Mouse (Mus musculus) liver, embryonic 16.5 days (tissue): ENCODE results near the gene 4930402F06Rik. TPM values are rescaled to one million over a fixed set of nuclear protein-coding genes. Genes with fewer than 3 reads are reported as not detected.

Experiments used
- ATAC-seq: fragments of 200-750 bp; cut with Nextera tagmentation; 2 replicates; pipeline ENCODE4 v1.8.0; 2017; ENCODE audit warnings: low read depth, mild to moderate bottlenecking, moderate number of reproducible peaks, moderate library complexity
- H3K27ac ChIP-seq: fragments of 300-500 bp; sonication (generic); 2 replicates; pipeline ENCODE4 v1.5.1; 2014; ENCODE audit warnings: mild to moderate bottlenecking, low read length
- H3K27me3 ChIP-seq: fragments of 300-500 bp; sonication (generic); 2 replicates; pipeline ENCODE4 v1.6.1; 2014; ENCODE audit warnings: low read depth, low read length, mixed read lengths; ENCODE audit not compliant: control insufficient read depth, insufficient read depth
- H3K36me3 ChIP-seq: fragments of 300-500 bp; sonication (generic); 2 replicates; pipeline ENCODE4 v1.6.1; 2014; ENCODE audit warnings: mild to moderate bottlenecking; ENCODE audit not compliant: control insufficient read depth, insufficient read depth
- H3K4me1 ChIP-seq: fragments of 300-500 bp; sonication (generic); 2 replicates; pipeline ENCODE4 v1.6.1; 2014; ENCODE audit warnings: low read depth, low read length, mixed read lengths; ENCODE audit not compliant: control insufficient read depth
- H3K4me2 ChIP-seq: fragments of 300-500 bp; sonication (generic); 2 replicates; pipeline ENCODE4 v1.6.1; 2014; ENCODE audit warnings: low read depth, low read length, mixed read lengths
- H3K4me3 ChIP-seq: fragments of 300-500 bp; sonication (generic); 2 replicates; pipeline ENCODE4 v1.5.1; 2014; ENCODE audit warnings: low read depth, mild to moderate bottlenecking, low read length
- H3K9ac ChIP-seq: fragments of 300-500 bp; sonication (generic); 2 replicates; pipeline ENCODE4 v1.6.1; 2014; ENCODE audit warnings: low read depth, low read length
- H3K9me3 ChIP-seq: fragments of 300-500 bp; sonication (generic); replicated peaks from 2 replicates; pipeline ENCODE4 v1.6.1; 2016; ENCODE audit warnings: low read length; ENCODE audit not compliant: control insufficient read depth
- WGBS: fragments of 180-500 bp; shearing (Covaris S2); extraction: QIAGEN DNeasy Blood & Tissue Kit; methylation state at CpG from one replicate; pipeline ENCODE4 v1.1.7; 2014; ENCODE audit not compliant: insufficient replicate concordance; 5-methylcytosine and 5-hydroxymethylcytosine counted together
- polyA plus RNA-seq: library from polyadenylated mRNA; unstranded; fragments of >200 nt; fragmentation: Nextera tagmentation; extraction: Ambion mirVana; gene quantifications from 2 replicates; pipeline ENCODE4 v1.2.1, GENCODE M21; 2015

Gene 4930402F06Rik
- polyA plus RNA-seq, 1 experiment from 2014 or later, result not detected

GRCm38 (mm10) chr2:35338707-35339106, 58.3 kb downstream of the 4930402F06Rik start:
- peak overlapping the region; percentile 44 for H3K27ac ChIP-seq
- H3K27me3 ChIP-seq, result no peaks in the 10 kb centered on the region
- H3K36me3 ChIP-seq, result no peaks in the 10 kb centered on the region
- H3K4me3 ChIP-seq, result no peak overlapping the region
- WGBS, result 68% methylated on average over 6 of the region's 6 CpGs
- H3K4me1 ChIP-seq, result peaks cover 25% of the 10 kb centered on the region
- H3K4me2 ChIP-seq, result no peak overlapping the region
- no peak for ATAC-seq
- H3K9me3 ChIP-seq, result no peaks in the 10 kb centered on the region
- H3K9ac ChIP-seq, result no peak overlapping the region

- no peak for ATAC-seq
- H3K4me2 ChIP-seq, result no peak overlapping the region
- H3K4me1 ChIP-seq, result peaks cover 30% of the 10 kb centered on the region
- H3K9me3 ChIP-seq, result no peaks in the 10 kb centered on the region
- H3K27ac ChIP-seq, result peak overlapping the region; percentile 44; the same call in 1 of the 2 replicates
- H3K9ac ChIP-seq, result no peak overlapping the region
- no peaks in the 10 kb centered on the region; the same call in 1 of the 2 replicates for H3K36me3 ChIP-seq
- H3K4me3 ChIP-seq, result no peak overlapping the region
- no peaks in the 10 kb centered on the region for H3K27me3 ChIP-seq
- 54% methylated on average over 1 of the region's 1 CpGs for WGBS
Observed at GRCm38 (mm10) chr2:35338036-35338435, 58.9 kb downstream of the 4930402F06Rik start.

- Histone ChIP-seq H3K4me1 (peaks cover 34% of the 10 kb centered on the region), H3K4me3 (peak overlapping the region; percentile 98), H3K9ac (peak overlapping the region; percentile 75), H3K27ac (peak overlapping the region; percentile 99), H3K4me2 (peak overlapping the region; percentile 78), H3K27me3 (no peaks in the 10 kb centered on the region), H3K36me3 (peaks cover 4% of the 10 kb centered on the region; the same call in 1 of the 2 replicates), H3K9me3 (no peaks in the 10 kb centered on the region)
- no peak for ATAC-seq
- WGBS, result 58% methylated on average over 10 of the region's 10 CpGs
Observed at GRCm38 (mm10) chr2:35337419-35337818, 59.6 kb downstream of the 4930402F06Rik start.

GRCm38 (mm10) chr2:35336388-35337280, 60.3 kb downstream of the 4930402F06Rik start, which contains the start of gene Stom:
Gene Stom (minus strand): TSS chr2:35336976.
- H3K9me3 ChIP-seq, result no peaks in the 10 kb centered on the region
- H3K4me2 ChIP-seq, result peak within 1 kb of the TSS; percentile 78
- peak within 1 kb of the TSS; percentile 98 for H3K4me3 ChIP-seq
- under 1% methylated on average over 45 of the region's 45 CpGs for WGBS
- H3K27ac ChIP-seq, result peak within 1 kb of the TSS; percentile 99
- peak; percentile 93 for ATAC-seq
- no peaks in the 10 kb centered on the region for H3K27me3 ChIP-seq
- peaks cover 39% of the 10 kb centered on the region for H3K4me1 ChIP-seq
- peak within 1 kb of the TSS; percentile 99 for H3K9ac ChIP-seq
- peaks cover 5% of the 10 kb centered on the region; the same call in 1 of the 2 replicates for H3K36me3 ChIP-seq

- no peak for ATAC-seq
- Histone ChIP-seq H3K4me3 (peak overlapping the region; percentile 98), H3K4me1 (peaks cover 45% of the 10 kb centered on the region), H3K9ac (peak overlapping the region; percentile 99), H3K4me2 (peak overlapping the region; percentile 78), H3K36me3 (peaks cover 5% of the 10 kb centered on the region; the same call in 1 of the 2 replicates), H3K9me3 (no peaks in the 10 kb centered on the region), H3K27me3 (no peaks in the 10 kb centered on the region), H3K27ac (peak overlapping the region; percentile 99)
- WGBS, result 20% methylated on average over 7 of the region's 7 CpGs
Observed at GRCm38 (mm10) chr2:35335620-35336019, 61.4 kb downstream of the 4930402F06Rik start.

GRCm38 (mm10) chr2:35333670-35334069, 63.3 kb downstream of the 4930402F06Rik start:
- peak overlapping the region; percentile 99 for H3K27ac ChIP-seq
- no peak for ATAC-seq
- H3K4me1 ChIP-seq, result peaks cover 60% of the 10 kb centered on the region
- H3K36me3 ChIP-seq, result peaks cover 7% of the 10 kb centered on the region
- peak overlapping the region; percentile 78 for H3K4me2 ChIP-seq
- peak overlapping the region; percentile 99 for H3K9ac ChIP-seq
- H3K4me3 ChIP-seq, result peak overlapping the region; percentile 98
- no peaks in the 10 kb centered on the region for H3K9me3 ChIP-seq
- H3K27me3 ChIP-seq, result no peaks in the 10 kb centered on the region

GRCm38 (mm10) chr2:35331205-35331604, 65.8 kb downstream of the 4930402F06Rik start:
- 0 out of 2 replicates have a peak overlapping the region, but pooled peaks have one; percentile 54 for H3K27ac ChIP-seq
- H3K4me3 ChIP-seq, result peak overlapping the region; percentile 25
- H3K9ac ChIP-seq, result no peak overlapping the region
- 72% methylated on average over 2 of the region's 2 CpGs for WGBS
- ATAC-seq, result no peak
- H3K36me3 ChIP-seq, result peaks cover 9% of the 10 kb centered on the region
- H3K9me3 ChIP-seq, result no peaks in the 10 kb centered on the region
- H3K4me2 ChIP-seq, result peak overlapping the region; percentile 78
- H3K27me3 ChIP-seq, result no peaks in the 10 kb centered on the region
- H3K4me1 ChIP-seq, result peaks cover 66% of the 10 kb centered on the region

GRCm38 (mm10) chr2:35329061-35329460, 67.9 kb downstream of the 4930402F06Rik start:
- Histone ChIP-seq H3K4me2 (peak overlapping the region; percentile 77), H3K27ac (peak overlapping the region; percentile 98), H3K27me3 (no peaks in the 10 kb centered on the region), H3K4me1 (peaks cover 83% of the 10 kb centered on the region), H3K9ac (peak overlapping the region; percentile 65), H3K9me3 (no peaks in the 10 kb centered on the region), H3K36me3 (peaks cover 28% of the 10 kb centered on the region), H3K4me3 (peak overlapping the region; percentile 31; the same call in 1 of the 2 replicates)
- WGBS, result 36% methylated on average over 2 of the region's 2 CpGs
- ATAC-seq, result no peak
